Mouse (Mus musculus) stomach, postnatal 0 days (tissue): Measurements from ENCODE around the gene Rgs21. TPM values are rescaled to one million over a fixed set of nuclear protein-coding genes. Genes with fewer than 3 reads are reported as not detected.

Source experiments
- ATAC-seq: fragments of 200-750 bp; cut with Nextera tagmentation; 2 replicates; pipeline ENCODE4 v1.8.0; 2017; ENCODE audit not compliant: low FRiP score, low TSS enrichment
- DNase-seq: peaks from one replicate; pipeline ENCODE4 v3.0.0-alpha.2; 2016; ENCODE audit warnings: low spot score
- H3K27ac ChIP-seq: fragments of 300-500 bp; sonication (generic); replicated peaks from 2 replicates; pipeline ENCODE4 v1.5.1; 2014; ENCODE audit warnings: mild to moderate bottlenecking, control low read depth
- H3K27me3 ChIP-seq: fragments of 300-500 bp; sonication (generic); 2 replicates; pipeline ENCODE4 v1.6.1; 2014; ENCODE audit warnings: low read length; ENCODE audit not compliant: control insufficient read depth, insufficient read depth
- H3K36me3 ChIP-seq: fragments of 300-500 bp; sonication (generic); 2 replicates; pipeline ENCODE4 v1.6.1; 2014; ENCODE audit warnings: low read length, mixed read lengths; ENCODE audit not compliant: control insufficient read depth, insufficient read depth
- H3K4me1 ChIP-seq: fragments of 300-500 bp; sonication (generic); replicated peaks from 2 replicates; pipeline ENCODE4 v1.6.1; 2014; ENCODE audit warnings: antibody characterized with exemption; ENCODE audit not compliant: control insufficient read depth, insufficient read depth
- H3K4me2 ChIP-seq: fragments of 300-500 bp; sonication (generic); replicated peaks from 2 replicates; pipeline ENCODE4 v1.6.1; 2014; ENCODE audit warnings: low read depth, mild to moderate bottlenecking, control low read depth, moderate library complexity
- H3K4me3 ChIP-seq: fragments of 300-500 bp; sonication (generic); 2 replicates; pipeline ENCODE4 v1.5.1; 2014; ENCODE audit warnings: low read depth, low read length, control low read depth
- H3K9ac ChIP-seq: fragments of 300-500 bp; sonication (generic); 2 replicates; pipeline ENCODE4 v1.6.1; 2014; ENCODE audit warnings: mild to moderate bottlenecking, low read length, control low read depth, mixed read lengths
- H3K9me3 ChIP-seq: fragments of 300-500 bp; sonication (generic); 2 replicates; pipeline ENCODE4 v1.6.1; 2016; ENCODE audit warnings: low read length; ENCODE audit not compliant: control insufficient read depth
- CTCF ChIP-seq: IDR thresholded peaks from 2 replicates; pipeline ENCODE4 v1.5.1; 2016; ENCODE audit warnings: antibody characterized with exemption, low read depth, mild to moderate bottlenecking, moderate library complexity
- EP300 ChIP-seq: optimal IDR thresholded peaks from 2 replicates; pipeline ENCODE3; 2016; ENCODE audit warnings: antibody characterized with exemption
- WGBS: fragments of 180-500 bp; shearing (Covaris S2); extraction: QIAGEN DNeasy Blood & Tissue Kit; methylation state at CpG from one replicate; pipeline ENCODE4 v1.1.7; 2014; 5-methylcytosine and 5-hydroxymethylcytosine counted together
- polyA plus RNA-seq: library from polyadenylated mRNA; unstranded; fragments of >200 nt; fragmentation: Nextera tagmentation; extraction: Ambion mirVana; gene quantifications from 2 replicates; pipeline ENCODE4 v1.2.1, GENCODE M21; 2015

Rgs21 gene
- polyA plus RNA-seq, 1 experiment from 2014 or later, result not detected

DNA sequence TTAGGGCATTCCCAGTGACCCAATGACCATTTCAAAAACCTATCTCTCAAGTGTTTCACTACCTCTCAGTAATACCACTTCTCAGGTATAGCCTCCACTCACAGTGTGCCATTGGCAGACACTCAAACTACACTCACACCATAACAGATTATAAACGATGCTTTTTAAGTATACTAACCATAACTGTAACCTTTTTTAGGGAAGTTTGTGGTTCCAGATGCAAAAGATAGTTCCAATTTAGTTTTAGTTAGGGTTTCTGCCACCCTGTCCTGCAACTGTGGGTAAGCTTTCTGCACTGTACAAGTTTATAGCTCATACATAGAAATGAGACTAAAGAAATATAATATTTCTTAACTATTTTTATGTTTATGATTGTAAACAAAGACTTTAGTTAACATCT is 67.7 kb downstream of the Rgs21 start:
- no peaks in the 10 kb centered on the region for H3K27me3 ChIP-seq
- ATAC-seq, result no peak
- no peak for TF ChIP-seq EP300
- TF ChIP-seq CTCF, result no peak
- H3K4me3 ChIP-seq, result no peak overlapping the region
- no peaks in the 10 kb centered on the region for H3K4me1 ChIP-seq
- H3K9me3 ChIP-seq, result no peaks in the 10 kb centered on the region
- H3K36me3 ChIP-seq, result no peaks in the 10 kb centered on the region
- no peak overlapping the region for H3K27ac ChIP-seq
- DNase-seq, result no peak
- WGBS, result 67% methylated on average over 1 of the region's 1 CpGs
- H3K9ac ChIP-seq, result no peak overlapping the region
- H3K4me2 ChIP-seq, result no peak overlapping the region

DNA sequence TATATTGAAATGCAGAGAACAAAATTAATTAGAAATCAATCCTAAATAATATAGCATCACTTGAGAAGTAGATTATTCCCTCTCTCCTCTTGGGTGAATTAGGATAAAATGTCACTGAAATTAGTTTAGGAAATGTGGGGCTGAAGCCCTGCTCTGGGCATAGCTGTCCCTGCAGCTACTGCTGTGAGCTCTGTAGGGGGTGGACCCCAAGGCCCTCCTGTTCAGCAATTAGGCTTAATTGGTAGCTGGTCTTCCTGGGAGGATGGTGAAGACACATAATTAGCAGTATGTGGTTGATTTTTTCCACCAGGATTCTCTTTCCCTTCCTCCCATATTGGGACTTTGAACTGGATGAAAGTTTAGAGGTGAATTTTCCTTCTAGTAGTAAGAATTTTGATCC is 68.7 kb downstream of the Rgs21 start:
- H3K4me3 ChIP-seq, result no peak overlapping the region
- no peak for ATAC-seq

DNA sequence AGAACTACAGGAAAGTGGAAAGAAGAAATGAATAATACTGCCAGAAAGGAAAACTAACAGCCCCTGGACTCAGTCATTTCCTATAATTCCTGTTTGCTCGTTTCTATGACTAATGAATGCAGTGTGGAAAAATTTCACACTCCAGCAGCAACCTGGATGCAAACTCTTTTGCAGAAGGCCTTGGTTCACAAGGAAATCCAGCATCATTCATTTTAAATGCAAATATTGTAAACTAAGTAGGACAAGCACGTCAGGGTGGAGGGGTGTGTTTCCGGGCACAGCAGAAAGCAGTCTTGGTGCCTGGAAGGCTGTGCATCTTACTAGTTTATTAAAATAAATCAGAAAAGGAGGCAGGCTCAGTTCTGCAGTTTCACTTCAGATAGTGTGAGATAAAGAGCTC is 69.4 kb downstream of the Rgs21 start:
- H3K4me2 ChIP-seq, result no peak overlapping the region
- H3K36me3 ChIP-seq, result no peaks in the 10 kb centered on the region
- H3K27ac ChIP-seq, result no peak overlapping the region
- no peak for DNase-seq
- no peak overlapping the region for H3K4me3 ChIP-seq
- no peaks in the 10 kb centered on the region for H3K4me1 ChIP-seq
- no peaks in the 10 kb centered on the region for H3K27me3 ChIP-seq
- no peak for ATAC-seq
- no peaks in the 10 kb centered on the region for H3K9me3 ChIP-seq
- 41% methylated on average over 3 of the region's 3 CpGs for WGBS
- no peak overlapping the region for H3K9ac ChIP-seq
- TF ChIP-seq CTCF (no peak), EP300 (no peak)

More for the DNA sequence above, 68.7 kb downstream of the Rgs21 start:
- TF ChIP-seq EP300 (no peak), CTCF (no peak)
- Histone ChIP-seq H3K27ac (no peak overlapping the region), H3K9ac (no peak overlapping the region), H3K4me2 (no peak overlapping the region), H3K36me3 (no peaks in the 10 kb centered on the region), H3K27me3 (no peaks in the 10 kb centered on the region), H3K4me1 (no peaks in the 10 kb centered on the region), H3K9me3 (no peaks in the 10 kb centered on the region)
- DNase-seq, result no peak

DNA sequence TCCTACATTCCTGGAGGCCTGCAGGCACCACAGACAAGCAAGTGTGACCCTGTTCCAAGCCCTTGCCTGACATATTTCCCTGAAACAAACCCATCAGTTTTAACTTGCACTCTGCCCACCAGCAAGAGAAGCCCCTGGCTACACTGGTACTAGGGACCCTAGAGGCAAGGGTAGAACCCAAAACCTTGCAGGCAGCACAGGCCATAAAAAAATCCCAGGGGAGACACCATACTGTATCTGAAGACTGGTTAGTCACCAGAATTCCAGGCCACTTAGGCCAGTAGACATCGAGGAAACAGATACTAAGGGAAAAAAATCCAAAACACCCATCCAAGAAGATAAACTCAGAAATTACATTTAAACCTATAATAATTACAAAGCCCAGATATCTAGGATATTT is 74.1 kb downstream of the Rgs21 start:
- ATAC-seq, result no peak

DNA sequence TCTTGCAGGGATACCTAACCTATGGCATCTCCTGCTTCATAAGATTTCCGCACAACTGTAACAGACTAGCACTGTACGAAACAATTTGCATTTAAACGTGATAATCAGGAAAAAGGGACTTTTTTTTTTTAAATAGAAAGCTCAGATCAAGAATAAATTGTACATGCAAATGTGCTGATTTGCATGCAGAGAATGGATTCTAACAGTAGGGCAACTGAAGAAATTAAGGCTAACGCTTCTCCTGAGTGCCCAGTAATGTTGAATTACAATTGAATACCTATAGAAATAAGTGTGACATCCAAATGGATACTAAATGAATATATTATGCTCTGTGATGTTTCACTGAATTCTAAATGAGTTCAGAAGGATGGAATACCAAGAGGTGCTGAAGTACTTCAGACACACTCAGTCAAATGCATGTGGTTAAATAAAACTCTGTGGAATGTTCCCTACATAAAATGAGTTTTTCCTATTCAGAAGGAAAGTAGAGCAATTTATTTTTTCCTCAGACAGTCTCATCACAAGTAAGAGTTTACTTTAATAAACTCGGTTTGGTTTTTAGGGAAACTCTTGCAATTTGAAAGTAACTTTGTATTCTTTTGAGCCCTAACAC is 79.1 kb downstream of the Rgs21 start:
- no peaks in the 10 kb centered on the region for H3K9me3 ChIP-seq
- DNase-seq, result no peak

More for the DNA sequence above, 74.1 kb downstream of the Rgs21 start:
- Histone ChIP-seq H3K4me3 (no peak overlapping the region), H3K9me3 (no peaks in the 10 kb centered on the region), H3K36me3 (no peaks in the 10 kb centered on the region), H3K27me3 (no peaks in the 10 kb centered on the region), H3K4me2 (no peak overlapping the region), H3K4me1 (no peaks in the 10 kb centered on the region), H3K9ac (no peak overlapping the region), H3K27ac (no peak overlapping the region)
- WGBS, result 83% methylated on average over 1 of the region's 1 CpGs
- TF ChIP-seq CTCF (no peak), EP300 (no peak)
- no peak for DNase-seq

More for the DNA sequence above, 79.1 kb downstream of the Rgs21 start:
- Histone ChIP-seq H3K4me2 (no peak overlapping the region), H3K4me3 (no peak overlapping the region), H3K9ac (no peak overlapping the region), H3K27me3 (no peaks in the 10 kb centered on the region), H3K27ac (no peak overlapping the region), H3K4me1 (no peaks in the 10 kb centered on the region), H3K36me3 (no peaks in the 10 kb centered on the region)
- no peak for TF ChIP-seq CTCF
- TF ChIP-seq EP300, result no peak
- no peak for ATAC-seq
- 88% methylated on average over 5 of the region's 5 CpGs for WGBS

Other genes starting within 250 kb of the Rgs21 start
- gene Rgs18, start 207.8 kb upstream of the Rgs21 start, polyA plus RNA-seq, result 0.64 and 0.67 TPM in 2 replicates